Mouse (Mus musculus) stomach, postnatal 0 days (tissue): ENCODE results near the gene Chit1.

Source experiments
- CTCF ChIP-seq: IDR thresholded peaks from 2 replicates; pipeline ENCODE4 v1.5.1; 2016; ENCODE audit warnings: antibody characterized with exemption, low read depth, mild to moderate bottlenecking, moderate library complexity
- EP300 ChIP-seq: optimal IDR thresholded peaks from 2 replicates; pipeline ENCODE3; 2016; ENCODE audit warnings: antibody characterized with exemption

DNA sequence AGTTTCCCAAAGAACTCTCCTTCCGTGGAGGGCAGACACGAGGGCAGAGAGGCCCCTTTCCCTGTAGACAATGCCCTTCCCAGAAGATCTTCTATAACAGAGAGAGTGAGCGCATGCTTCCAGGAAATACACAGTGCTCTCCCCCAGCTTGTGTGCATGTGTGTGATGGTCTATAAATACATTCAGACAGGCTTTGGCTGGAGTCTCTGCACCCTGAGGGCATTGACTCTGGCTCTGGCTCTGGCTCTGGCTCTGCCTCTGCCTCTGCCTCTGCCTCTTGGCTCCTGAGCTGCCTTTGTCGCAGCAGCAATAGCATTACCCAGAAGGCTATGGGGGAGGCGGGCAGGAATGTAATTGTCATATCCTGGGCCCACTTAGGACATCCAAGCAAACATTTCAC, 7.2 kb upstream of the Chit1 start:
- TF ChIP-seq CTCF = no peak
- TF ChIP-seq EP300 = no peak
